Mouse (Mus musculus) kidney, adult 10 weeks (tissue): ENCODE measurements around the gene Mtif2. TPM values are rescaled to one million over a fixed set of nuclear protein-coding genes. Genes with fewer than 3 reads are reported as not detected.

Experiments
- polyA plus RNA-seq: library from polyadenylated mRNA; stranded (reverse); fragments of 350-450 nt; fragmentation: Illumina TruSeq; extraction: RNeasy Lipid Tissue Mini Kit (QIAGEN cat#74804); gene quantifications from one replicate; pipeline ENCODE4 v1.2.3, GENCODE M21; 2014; ENCODE audit warnings: low read depth, low replicate concordance

The Mtif2 gene
- polyA plus RNA-seq, result 75.4 TPM

DNA sequence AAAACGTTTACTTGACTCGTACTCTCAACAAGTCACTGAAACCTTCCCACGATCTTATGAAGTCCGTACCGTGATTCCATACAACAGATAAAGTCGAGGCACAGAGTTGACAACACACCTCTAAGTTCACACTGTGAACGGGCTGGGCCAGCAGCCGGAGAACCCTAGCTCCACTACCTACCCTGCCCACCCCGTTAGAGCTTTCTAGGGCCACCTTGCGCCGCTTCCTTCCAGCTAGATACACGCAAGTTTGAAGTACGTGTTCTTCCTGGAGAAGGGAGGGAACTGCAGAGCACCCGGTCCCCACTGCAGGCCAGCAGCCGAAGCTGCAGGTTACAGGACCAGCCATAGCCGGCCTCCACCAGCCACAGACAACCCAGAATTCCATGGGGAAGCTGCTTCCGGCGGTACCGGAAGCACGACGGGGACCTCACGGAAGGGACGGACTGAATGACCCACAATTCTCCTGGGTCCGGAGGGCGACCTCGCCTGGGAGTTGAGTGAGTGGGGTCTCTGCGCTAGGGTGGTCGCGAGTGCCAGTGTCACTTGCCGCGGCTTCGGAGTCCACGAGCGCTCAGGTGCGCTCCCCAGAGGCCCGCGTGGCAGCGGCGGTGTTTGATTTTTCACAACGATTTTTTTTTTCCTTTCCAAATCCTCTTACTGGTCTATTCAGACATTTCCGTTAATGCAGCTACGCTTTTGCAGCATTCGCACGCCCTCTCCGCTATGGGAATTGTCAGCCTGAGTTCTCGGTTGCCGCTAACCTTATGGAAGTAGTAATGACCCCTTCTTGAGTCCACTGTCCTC, at the start of gene Mtif2:
Gene Mtif2, plus strand, starts transcription at position 421 of the 807 bp plus-strand sequence.

DNA sequence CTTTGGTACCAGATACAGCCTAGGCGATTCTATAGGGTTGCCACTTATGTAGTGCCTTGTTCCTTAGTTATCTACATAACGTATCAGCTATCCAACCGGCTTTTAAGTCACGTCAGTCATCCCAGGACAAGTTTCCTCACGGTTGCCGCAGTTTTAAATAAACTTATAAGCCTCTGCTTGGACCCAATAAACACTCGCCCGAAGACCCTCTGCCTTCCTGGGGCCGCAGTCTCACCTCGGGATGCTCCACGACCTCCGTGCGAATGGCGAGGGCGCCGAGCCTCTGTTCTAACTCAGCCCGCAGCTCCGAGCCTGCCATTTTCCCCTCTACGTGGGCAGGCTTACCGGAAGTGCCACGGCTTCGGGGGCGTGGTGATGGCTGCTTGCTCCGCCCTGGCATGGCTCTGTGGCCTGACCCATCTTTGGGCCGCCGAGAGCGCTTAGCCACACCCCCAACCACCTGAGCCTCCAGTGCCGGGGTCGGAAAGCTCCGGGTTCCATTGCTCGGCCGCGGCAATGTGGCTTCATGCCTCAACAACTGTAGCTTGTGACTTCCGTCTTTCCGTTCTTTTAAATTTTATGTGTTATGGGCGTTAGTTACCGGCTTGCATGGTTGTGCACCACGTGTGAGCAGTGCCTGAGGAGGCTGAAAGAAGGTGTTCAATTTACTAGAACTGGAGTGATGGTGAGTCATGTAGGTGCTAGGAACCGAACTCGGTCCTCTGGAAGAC, 11.4 kb upstream of the Mtif2 start, which contains the start of gene Prorsd1:
Gene Prorsd1, minus strand, starts transcription at position 352 of the 731 bp plus-strand sequence.

DNA sequence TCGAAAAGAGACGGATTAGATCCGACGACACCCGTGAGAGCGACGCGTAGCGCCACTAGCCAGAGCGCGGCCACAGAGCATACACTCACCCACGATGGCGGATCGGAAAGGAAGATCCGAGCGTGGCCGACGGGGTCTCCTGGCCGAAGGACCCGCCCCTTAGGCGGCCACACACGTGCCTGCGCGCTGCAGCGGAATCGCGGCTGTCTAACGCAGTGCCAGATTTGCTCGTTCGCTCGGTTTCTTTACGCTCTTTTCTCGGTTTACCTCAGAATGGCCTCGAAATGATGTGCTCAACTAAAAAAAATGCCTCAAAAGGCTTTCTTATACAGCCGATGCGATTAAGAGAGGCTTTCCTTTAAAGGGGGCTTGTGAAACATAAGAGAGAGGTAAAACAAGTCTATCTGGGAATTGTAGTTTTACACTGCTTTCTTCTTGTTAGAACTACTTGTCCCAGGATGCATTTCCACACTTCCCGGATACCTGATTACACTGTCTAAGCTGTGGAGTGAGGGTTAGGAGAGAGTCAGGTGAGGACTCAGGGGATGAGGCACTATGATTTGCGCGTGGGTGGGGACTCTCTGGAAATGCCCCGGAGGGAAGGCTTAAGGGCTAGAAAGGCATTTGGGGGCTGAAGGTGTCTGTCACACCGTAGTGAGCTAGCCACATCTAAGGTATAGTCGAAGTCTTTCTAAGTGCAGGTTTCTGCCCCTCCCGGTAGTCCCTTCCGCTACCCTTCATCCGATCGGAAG, 21.7 kb downstream of the Mtif2 start, which contains the start of the genes Clhc1 and Rps27a:
Gene Clhc1, plus strand, starts transcription at position 199 of the 752 bp plus-strand sequence.
Gene Rps27a, minus strand, starts transcription at position 358 of the 752 bp plus-strand sequence.

Other genes starting within 250 kb of the Mtif2 start
- gene Ccdc88a, start 152.8 kb upstream of the Mtif2 start, polyA plus RNA-seq, result 12.1 TPM
- 66.8 TPM for gene Prorsd1, start 11.4 kb upstream of the Mtif2 start, polyA plus RNA-seq
- 0.97 TPM for gene Clhc1, start 21.5 kb downstream of the Mtif2 start, polyA plus RNA-seq
- 1,137 TPM for gene Rps27a, start 21.7 kb downstream of the Mtif2 start, polyA plus RNA-seq
- gene Rtn4, start 166.5 kb downstream of the Mtif2 start, polyA plus RNA-seq, result 424 TPM